Mouse (Mus musculus) 416B (cell line): Measurements from ENCODE around the gene Map4k3.

Experiments
- DNase-seq: peaks from one replicate; pipeline ENCODE4 v3.0.0; 2011; ENCODE audit warnings: low read depth

Gene Map4k3

GRCm38 (mm10) chr17:80729825-80730224 lies 1.5 kb upstream of the Map4k3 start:
- DNase-seq: no peak

- DNase-seq: no peak
Observed at GRCm38 (mm10) chr17:80729080-80729749, 930 bp upstream of the Map4k3 start.

GRCm38 (mm10) chr17:80727341-80727951 lies 839 bp downstream of the Map4k3 start:
- peak; percentile 11 for DNase-seq

- DNase-seq: no peak
Observed at GRCm38 (mm10) chr17:80726821-80727220, 1.5 kb downstream of the Map4k3 start.

- DNase-seq: no peak
Observed at GRCm38 (mm10) chr17:80723092-80723491, 5.2 kb downstream of the Map4k3 start.

GRCm38 (mm10) chr17:80721670-80722069 lies 6.6 kb downstream of the Map4k3 start:
- no peak for DNase-seq

GRCm38 (mm10) chr17:80719309-80719708 lies 9.0 kb downstream of the Map4k3 start:
- no peak for DNase-seq

GRCm38 (mm10) chr17:80718243-80718642 lies 10.0 kb downstream of the Map4k3 start:
- DNase-seq: peak; percentile 6

GRCm38 (mm10) chr17:80713588-80713987 lies 14.7 kb downstream of the Map4k3 start:
- DNase-seq: no peak

- DNase-seq: no peak
Observed at GRCm38 (mm10) chr17:80709921-80710838, 18.1 kb downstream of the Map4k3 start.

- no peak for DNase-seq
Observed at GRCm38 (mm10) chr17:80708803-80709202, 19.5 kb downstream of the Map4k3 start.

- DNase-seq: no peak
Observed at GRCm38 (mm10) chr17:80707176-80707575, 21.1 kb downstream of the Map4k3 start.

GRCm38 (mm10) chr17:80706608-80707007 lies 21.7 kb downstream of the Map4k3 start:
- no peak for DNase-seq

- DNase-seq: no peak
Observed at GRCm38 (mm10) chr17:80701687-80702086, 26.6 kb downstream of the Map4k3 start.

GRCm38 (mm10) chr17:80698930-80699329 lies 29.4 kb downstream of the Map4k3 start:
- DNase-seq: no peak

- DNase-seq: no peak
Observed at GRCm38 (mm10) chr17:80698191-80698901, 29.9 kb downstream of the Map4k3 start.

- no peak for DNase-seq
Observed at GRCm38 (mm10) chr17:80696956-80697355, 31.3 kb downstream of the Map4k3 start.

- no peak for DNase-seq
Observed at GRCm38 (mm10) chr17:80696210-80696609, 32.1 kb downstream of the Map4k3 start.

GRCm38 (mm10) chr17:80693707-80694106 lies 34.6 kb downstream of the Map4k3 start:
- no peak for DNase-seq

- DNase-seq: no peak
Observed at GRCm38 (mm10) chr17:80692183-80692582, 36.1 kb downstream of the Map4k3 start.

GRCm38 (mm10) chr17:80688701-80689100 lies 39.6 kb downstream of the Map4k3 start:
- no peak for DNase-seq

GRCm38 (mm10) chr17:80686066-80686465 lies 42.2 kb downstream of the Map4k3 start:
- peak; percentile 3 for DNase-seq
